8 mouse cellular contexts compared by ENCODE assay signal in the genomic region with DNA sequence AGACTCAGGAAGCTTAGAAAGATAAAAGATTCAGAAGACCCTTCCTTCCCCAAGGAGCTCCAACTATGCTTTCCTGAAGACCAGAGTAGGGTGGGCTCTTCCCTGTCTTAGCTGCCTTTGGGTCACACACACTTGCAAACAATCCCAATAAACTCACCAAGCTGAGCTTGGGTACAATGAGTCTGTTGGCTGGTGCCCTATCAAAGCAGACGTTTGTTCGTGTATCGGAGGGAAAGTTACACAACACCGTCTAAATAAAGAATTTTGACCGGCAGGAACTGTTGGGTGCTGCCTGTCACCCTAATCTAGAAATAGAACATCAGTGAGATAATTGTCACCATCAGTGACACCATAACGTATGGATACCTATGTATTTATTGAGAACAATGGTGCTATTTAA. TPM values are rescaled to one million over a fixed set of nuclear protein-coding genes. Genes with fewer than 3 reads are reported as not detected.
DNase-seq lines count a peak whose midpoint lies in the region; ATAC-seq and TF ChIP-seq lines count a peak whose summit lies in the region.

No protein-coding gene starts in this region.

- peak overlapping the region; percentile 81 for H3K4me3 ChIP-seq in gastrocnemius, adult 2 months
- no peak overlapping the region for H3K4me3 ChIP-seq in kidney, embryonic 16.5 days (ENCODE audit: low read length)
- peak overlapping the region; percentile 36 to 51; a peak in 3 of 4 replicates for H3K4me3 ChIP-seq in ES-E14 (ENCODE audit: insufficient read depth in 1 of 2, low read depth in 1 of 2, low read length in 2 of 2, poor library complexity in 1 of 2, severe bottlenecking in 1 of 2)
- no peak overlapping the region for H3K4me3 ChIP-seq in limb, embryonic 13.5 days

- in situ Hi-C loops in ES-E14 (cut with MboI; ENCODE audit: low sequenced_read_pairs in 2 of 2, unreplicated experiment in 2 of 2) = no loop called here

- intact Hi-C loops in gastrocnemius, adult 2 months (cut with DNase I) = no loop called here
- intact Hi-C loops in gastrocnemius, postnatal 14 days (cut with DNase I; ENCODE audit: low total_unique reads) = no loop called here

- 57% methylated on average over 6 of the region's 6 CpGs for WGBS in kidney, embryonic 16.5 days
- WGBS in limb, embryonic 13.5 days = 71% methylated on average over 6 of the region's 6 CpGs

- peak overlapping the region; percentile 63; the same call in 1 of the 2 replicates for H3K27ac ChIP-seq in gastrocnemius, adult 2 months
- no peak overlapping the region for H3K27ac ChIP-seq in kidney, embryonic 16.5 days (ENCODE audit: low read length)
- no peak overlapping the region for H3K27ac ChIP-seq in ES-E14 (ENCODE audit: insufficient read depth, low read depth, low read length, poor library complexity, severe bottlenecking)
- no peak overlapping the region for H3K27ac ChIP-seq in limb, embryonic 13.5 days

- H3K4me1 ChIP-seq in kidney, embryonic 16.5 days (ENCODE audit: insufficient read depth, low read length) = peaks cover 6% of the 10 kb centered on the region; the same call in 1 of the 2 replicates
- H3K4me1 ChIP-seq in ES-E14 (ENCODE audit: control insufficient read depth in 2 of 2, insufficient read depth in 2 of 2, low read length in 2 of 2, poor library complexity in 1 of 2) = peaks cover 2 to 4% of the 10 kb centered on the region in 2 experiments; a peak in 2 of 4 replicates
- 0 out of 2 replicates have a peak, but pooled peaks cover 4% of the 10 kb centered on the region for H3K4me1 ChIP-seq in limb, embryonic 13.5 days

- H3K9ac ChIP-seq in kidney, embryonic 16.5 days (replicated peaks; ENCODE audit: low read length) = no peak overlapping the region
- peak overlapping the region; percentile 60; the same call in 1 of the 2 replicates for H3K9ac ChIP-seq in ES-E14 (ENCODE audit: insufficient read depth, low read depth, low read length, poor library complexity, severe bottlenecking)
- no peak overlapping the region for H3K9ac ChIP-seq in limb, embryonic 13.5 days

- no peaks in the 10 kb centered on the region for H3K36me3 ChIP-seq in kidney, embryonic 16.5 days (ENCODE audit: insufficient read depth, low read length)
- H3K36me3 ChIP-seq in ES-E14 (ENCODE audit: control insufficient read depth, insufficient read depth, low read length, poor library complexity, severe bottlenecking) = no peaks in the 10 kb centered on the region
- no peaks in the 10 kb centered on the region for H3K36me3 ChIP-seq in limb, embryonic 13.5 days

- H3K9me3 ChIP-seq in kidney, embryonic 16.5 days (ENCODE audit: low read length) = no peaks in the 10 kb centered on the region
- no peaks in the 10 kb centered on the region for H3K9me3 ChIP-seq in ES-E14 (ENCODE audit: control insufficient read depth, insufficient read depth, low read depth, low read length)
- H3K9me3 ChIP-seq in limb, embryonic 13.5 days = no peaks in the 10 kb centered on the region

- ATAC-seq in kidney, embryonic 16.5 days (ENCODE audit: low FRiP score, low TSS enrichment) = no peak
- ATAC-seq in limb, embryonic 13.5 days (ENCODE audit: low FRiP score, low read depth) = no peak
- no peak for ATAC-seq in CD4-positive, CD25-positive, alpha-beta regulatory T cell, adult 4 months

- 0 out of 2 replicates have a peak overlapping the region, but pooled peaks have one; percentile 59 for H3K4me2 ChIP-seq in kidney, embryonic 16.5 days (replicated peaks; ENCODE audit: low read depth, low read length)
- peak overlapping the region; percentile 54; the same call in 1 of the 2 replicates for H3K4me2 ChIP-seq in limb, embryonic 13.5 days (replicated peaks)

- TF ChIP-seq CTCF in gastrocnemius, adult 2 months (IDR thresholded peaks at IDR 0.05) = no peak

- DNase-seq in gastrocnemius, adult 2 months = no peak
- DNase-seq in gastrocnemius, postnatal 14 days = no peak
- no peak for DNase-seq in kidney, adult 11 months
- DNase-seq in ES-E14 (ENCODE audit: low read depth, low spot score) = no peak
- DNase-seq in cerebellum, postnatal 10 days = no peak

- H3K27me3 ChIP-seq in kidney, embryonic 16.5 days (ENCODE audit: insufficient read depth, low read length) = no peaks in the 10 kb centered on the region; the same call in 1 of the 2 replicates
- 0 out of 2 replicates have a peak, but pooled peaks cover 4% of the 10 kb centered on the region for H3K27me3 ChIP-seq in limb, embryonic 13.5 days

TF ChIP-seq in ES-E14, 5 proteins besides CTCF, POLR2A, EP300 and RAD21:
- TF ChIP-seq MAFK (IDR thresholded peaks at IDR 0.05; ENCODE audit: insufficient read depth, low read depth, low read length) (no peak), CHD2 (IDR thresholded peaks at IDR 0.05; ENCODE audit: low read depth, low read length) (no peak), HCFC1 (IDR thresholded peaks at IDR 0.05; ENCODE audit: borderline replicate concordance, insufficient read depth, low read length) (no peak), ZNF384 (IDR thresholded peaks at IDR 0.05; ENCODE audit: low read depth, low read length) (no peak), ZC3H11A (IDR thresholded peaks at IDR 0.05; ENCODE audit: borderline replicate concordance, low read depth, low read length) (no peak)
TF ChIP-seq in ES-E14: peak in this region for 0.

RNA-seq across cellular contexts. Expression of a gene that starts 12.6 kb away (rescaled TPM):
- 100 to 1,000 TPM; 189 to 208 TPM for total RNA-seq in gastrocnemius, adult 2 months (2021)
- total RNA-seq in gastrocnemius, postnatal 14 days (2021) = 100 to 1,000 TPM; 156 to 165 TPM
- 444 and 471 TPM in 2 replicates for polyA plus RNA-seq in kidney, embryonic 16.5 days (2015; fragmentation: Nextera tagmentation; extraction: Ambion mirVana)
- 139 and 201 TPM in 2 replicates for total RNA-seq in ES-E14 (2012; rRNA removed)
- polyA plus RNA-seq in limb, embryonic 13.5 days (2015; fragmentation: Nextera tagmentation; extraction: Ambion mirVana) = 546 and 559 TPM in 2 replicates
- 100 to 1,000 TPM; 309 to 341 TPM for polyA plus RNA-seq in CD4-positive, CD25-positive, alpha-beta regulatory T cell, adult 4 months (2017; shearing (Covaris generic))

RNA-seq across cellular contexts. Expression of a gene that starts 35.7 kb away (rescaled TPM):
- total RNA-seq in gastrocnemius, adult 2 months (2021) = under 1 TPM; 0.41 to 0.59 TPM
- total RNA-seq in gastrocnemius, postnatal 14 days (2021) = 1 to 10 TPM; 4.3 TPM
- 16.5 and 17.5 TPM in 2 replicates for polyA plus RNA-seq in kidney, embryonic 16.5 days (2015; fragmentation: Nextera tagmentation; extraction: Ambion mirVana)
- 9.5 and 11.7 TPM in 2 replicates for total RNA-seq in ES-E14 (2012; rRNA removed)
- polyA plus RNA-seq in limb, embryonic 13.5 days (2015; fragmentation: Nextera tagmentation; extraction: Ambion mirVana) = 18.6 and 21.6 TPM in 2 replicates
- polyA plus RNA-seq in CD4-positive, CD25-positive, alpha-beta regulatory T cell, adult 4 months (2017; shearing (Covaris generic)) = under 1 TPM in 1 of 2 experiments, not detected in 1; 0.05 TPM

Comparison
In these comparisons a context has a peak if more than half of its experiments do, and no peak if none do; other contexts are left out.
1. H3K4me3 ChIP-seq: peak in gastrocnemius, adult 2 months (single experiment) and ES-E14 (2 of 2); none in kidney, embryonic 16.5 days (single experiment) and limb, embryonic 13.5 days (single experiment).